ENCODE assay signal across 9 mouse cellular contexts in genomic region chr14:21985426-21985931, GRCm38 (mm10). TPM values are rescaled to one million over a fixed set of nuclear protein-coding genes. Genes with fewer than 3 reads are reported as not detected.
DNase-seq lines count a peak whose midpoint lies in the region; ATAC-seq lines count a peak whose summit lies in the region.
"Had no signal": no experiment of that assay in that cellular context is flagged by ENCODE, and none has a peak within 500 bp of the region (broad histone marks: within the 10 kb centered on the region; RNA-seq: fewer than 3 reads in every experiment).

No protein-coding gene starts in this region.

- ATAC-seq in cerebellum, adult (ENCODE audit: insufficient number of reproducible peaks, low FRiP score, low TSS enrichment): no peak
- ATAC-seq in forebrain, embryonic 15.5 days (replicated peaks): no peak
- no peak for ATAC-seq in intestine, embryonic 16.5 days
- ATAC-seq in lung, embryonic 15.5 days (ENCODE audit: borderline replicate concordance, extremely low read depth, low FRiP score, low TSS enrichment): no peak

- H3K4me1 ChIP-seq in forebrain, embryonic 15.5 days: peaks cover 73% of the 10 kb centered on the region
- H3K4me1 ChIP-seq in intestine, embryonic 16.5 days (ENCODE audit: control insufficient read depth, insufficient read depth, low read length): peaks cover 15% of the 10 kb centered on the region
- H3K4me1 ChIP-seq in lung, embryonic 15.5 days: peaks cover 32% of the 10 kb centered on the region

- H3K4me2 ChIP-seq in forebrain, embryonic 15.5 days (replicated peaks): peak overlapping the region; percentile 87
- H3K4me2 ChIP-seq in intestine, embryonic 16.5 days (ENCODE audit: low read depth, low read length): peak overlapping the region; percentile 94
- peak overlapping the region; percentile 90 for H3K4me2 ChIP-seq in lung, embryonic 15.5 days

- H3K9ac ChIP-seq in forebrain, embryonic 15.5 days (replicated peaks): peak overlapping the region; percentile 59
- peak overlapping the region; percentile 97 for H3K9ac ChIP-seq in intestine, embryonic 16.5 days (ENCODE audit: low read depth, low read length)
- H3K9ac ChIP-seq in lung, embryonic 15.5 days: peak overlapping the region; percentile 99

- peaks cover 66% of the 10 kb centered on the region for H3K27me3 ChIP-seq in forebrain, embryonic 15.5 days
- no peaks in the 10 kb centered on the region for H3K27me3 ChIP-seq in intestine, embryonic 16.5 days (replicated peaks; ENCODE audit: control insufficient read depth, insufficient read depth, low read length)
- H3K27me3 ChIP-seq in lung, embryonic 15.5 days: no peaks in the 10 kb centered on the region

- H3K36me3 ChIP-seq in forebrain, embryonic 15.5 days: no peaks in the 10 kb centered on the region
- H3K36me3 ChIP-seq in intestine, embryonic 16.5 days (ENCODE audit: control insufficient read depth, insufficient read depth, low read length): no peaks in the 10 kb centered on the region; the same call in 1 of the 2 replicates
- peaks cover 10% of the 10 kb centered on the region; the same call in 1 of the 2 replicates for H3K36me3 ChIP-seq in lung, embryonic 15.5 days

- H3K27ac ChIP-seq in forebrain, embryonic 15.5 days (replicated peaks): peak overlapping the region; percentile 89
- H3K27ac ChIP-seq in intestine, embryonic 16.5 days (ENCODE audit: low read length): peak overlapping the region; percentile 99
- H3K27ac ChIP-seq in lung, embryonic 15.5 days: peak overlapping the region; percentile 100

- H3K4me3 ChIP-seq in forebrain, embryonic 15.5 days: peak overlapping the region; percentile 58
- peak overlapping the region; percentile 89 for H3K4me3 ChIP-seq in intestine, embryonic 16.5 days (ENCODE audit: low read length)
- peak overlapping the region; percentile 96 for H3K4me3 ChIP-seq in lung, embryonic 15.5 days

- WGBS in forebrain, embryonic 15.5 days: 2% methylated on average over 32 of the region's 37 CpGs
- WGBS in intestine, embryonic 16.5 days: under 1% methylated on average over 37 of the region's 37 CpGs
- under 1% methylated on average over 37 of the region's 37 CpGs for WGBS in lung, embryonic 15.5 days

- DNase-seq in cerebellum, adult 9-11 months: peak; percentile 28
- DNase-seq in adipocyte (ENCODE audit: low spot score): peak; percentile 16
- peak; percentile 40 for DNase-seq in thymus, postnatal 4 days
- no peak for DNase-seq in right cerebral cortex, postnatal 36 days (ENCODE audit: low spot score in 2 of 2)

- H3K9me3 ChIP-seq in forebrain, embryonic 15.5 days: no peaks in the 10 kb centered on the region
- no peaks in the 10 kb centered on the region for H3K9me3 ChIP-seq in intestine, embryonic 16.5 days (ENCODE audit: control insufficient read depth, low read length)
- no peaks in the 10 kb centered on the region for H3K9me3 ChIP-seq in lung, embryonic 15.5 days

RNA-seq across cellular contexts. Expression of gene Zfp503, which starts 3.9 kb away (rescaled TPM):
- polyA plus RNA-seq in forebrain, embryonic 15.5 days (2015; fragmentation: Nextera tagmentation; extraction: Ambion mirVana): 7.4 TPM in 2 replicates
- polyA plus RNA-seq in intestine, embryonic 16.5 days (2015; fragmentation: Nextera tagmentation; extraction: Ambion mirVana): 5.1 and 7.2 TPM in 2 replicates
- 26.8 and 28.2 TPM in 2 replicates for polyA plus RNA-seq in lung, embryonic 15.5 days (2015; fragmentation: Nextera tagmentation; extraction: Ambion mirVana)

RNA-seq across cellular contexts. Expression of gene Lrmda, which starts 34.0 kb away (rescaled TPM):
- polyA plus RNA-seq in forebrain, embryonic 15.5 days (2015; fragmentation: Nextera tagmentation; extraction: Ambion mirVana): 0.15 TPM in 1 of 2 replicates, not detected in the other
- polyA plus RNA-seq in intestine, embryonic 16.5 days (2015; fragmentation: Nextera tagmentation; extraction: Ambion mirVana): 0.53 and 0.81 TPM in 2 replicates
- 0.39 and 0.62 TPM in 2 replicates for polyA plus RNA-seq in lung, embryonic 15.5 days (2015; fragmentation: Nextera tagmentation; extraction: Ambion mirVana)
- polyA plus RNA-seq: C2C12 had no signal

Comparison
In these comparisons a context has a peak if more than half of its experiments do, and no peak if none do; other contexts are left out.
1. DNase-seq: peak in cerebellum, adult 9-11 months (single experiment), adipocyte (single experiment) and thymus, postnatal 4 days (single experiment); none in right cerebral cortex, postnatal 36 days (0 of 2).
2. Peak in every context shown above with its lines, with median percentiles within 50 percentile points of each other: H3K27ac ChIP-seq, H3K4me2 ChIP-seq, H3K4me3 ChIP-seq and H3K9ac ChIP-seq.